Mouse (Mus musculus) midbrain, postnatal 0 days (tissue): ENCODE results near the gene Them5. TPM values are rescaled to one million over a fixed set of nuclear protein-coding genes. Genes with fewer than 3 reads are reported as not detected.

Experiments
- ATAC-seq: fragments of 200-750 bp; cut with Nextera tagmentation; 2 replicates; pipeline ENCODE4 v1.8.0; 2017; ENCODE audit warnings: moderate number of reproducible peaks, mild to moderate bottlenecking, moderate TSS enrichment, moderate library complexity; ENCODE audit not compliant: low FRiP score
- DNase-seq: peaks from one replicate; pipeline ENCODE4 v3.0.0-alpha.2; 2015; ENCODE audit warnings: low spot score
- H3K27ac ChIP-seq: fragments of 300-500 bp; sonication (generic); 2 replicates; pipeline ENCODE4 v1.5.1; 2014; ENCODE audit warnings: low read depth, mild to moderate bottlenecking, low read length, mixed read lengths
- H3K27me3 ChIP-seq: fragments of 300-500 bp; sonication (generic); 2 replicates; pipeline ENCODE4 v1.6.1; 2014; ENCODE audit warnings: low read length, control low read depth, mixed read lengths; ENCODE audit not compliant: insufficient read depth
- H3K36me3 ChIP-seq: fragments of 300-500 bp; sonication (generic); 2 replicates; pipeline ENCODE4 v1.6.1; 2014; ENCODE audit warnings: low read length, control low read depth, mixed read lengths; ENCODE audit not compliant: insufficient read depth
- H3K4me1 ChIP-seq: fragments of 300-500 bp; sonication (generic); 2 replicates; pipeline ENCODE4 v1.6.1; 2014; ENCODE audit warnings: mild to moderate bottlenecking, control low read depth, antibody characterized with exemption, low read length, mixed read lengths; ENCODE audit not compliant: insufficient read depth
- H3K4me2 ChIP-seq: fragments of 300-500 bp; sonication (generic); 2 replicates; pipeline ENCODE4 v1.6.1; 2014; ENCODE audit warnings: low read depth, mild to moderate bottlenecking, low read length, mixed read lengths; ENCODE audit not compliant: poor library complexity, severe bottlenecking
- H3K4me3 ChIP-seq: fragments of 300-500 bp; sonication (generic); 2 replicates; pipeline ENCODE4 v1.5.1; 2014; ENCODE audit warnings: low read depth, mild to moderate bottlenecking, low read length, moderate library complexity
- H3K9ac ChIP-seq: fragments of 300-500 bp; sonication (generic); replicated peaks from 2 replicates; pipeline ENCODE4 v1.6.1; 2014; ENCODE audit warnings: mild to moderate bottlenecking, low read length, moderate library complexity, mixed read lengths; ENCODE audit not compliant: poor library complexity, severe bottlenecking
- H3K9me3 ChIP-seq: fragments of 300-500 bp; sonication (generic); 2 replicates; pipeline ENCODE4 v1.6.1; 2016; ENCODE audit warnings: low read length, control low read depth
- CTCF ChIP-seq: IDR thresholded peaks from 2 replicates; pipeline ENCODE4 v1.5.1; 2016; ENCODE audit warnings: antibody characterized with exemption, mild to moderate bottlenecking
- WGBS: fragments of 180-500 bp; shearing (Covaris S2); extraction: QIAGEN DNeasy Blood & Tissue Kit; methylation state at CpG from one replicate; pipeline ENCODE4 v1.1.7; 2014; 5-methylcytosine and 5-hydroxymethylcytosine counted together
- polyA plus RNA-seq: library from polyadenylated mRNA; unstranded; fragments of >200 nt; fragmentation: Nextera tagmentation; extraction: Ambion mirVana; gene quantifications from 2 replicates; pipeline ENCODE4 v1.2.1, GENCODE M21; 2015
- total RNA-seq: library from RNA; depleted of rRNA; stranded (reverse); fragments of >200 nt; gene quantifications from 2 replicates; pipeline ENCODE4 v1.2.3, GENCODE M21; 2014; rRNA removed

Them5 gene
- total and polyA plus RNA-seq, 2 experiments from 2014 or later = 0.16 TPM; not detected in 1

DNA sequence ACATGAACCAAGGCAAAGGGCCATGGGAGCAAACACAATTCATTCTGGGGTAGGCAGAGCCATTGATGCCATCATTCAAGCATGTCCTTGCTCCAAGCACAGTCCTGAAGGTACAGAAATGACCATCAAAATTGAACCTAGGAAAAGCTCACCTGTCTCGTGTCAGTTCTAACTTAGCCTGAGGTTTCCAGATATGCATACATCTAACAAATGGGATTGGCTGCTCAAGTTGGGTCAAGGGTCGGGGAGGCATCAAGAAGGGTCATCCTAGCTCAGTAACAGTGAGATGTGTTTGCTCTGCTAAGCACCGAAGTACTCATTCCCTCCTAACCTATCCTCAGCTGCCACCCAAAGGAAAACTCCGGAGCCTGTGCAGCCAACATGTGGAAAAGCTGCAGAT, 55.0 kb downstream of the Them5 start:
- H3K9me3 ChIP-seq = no peaks in the 10 kb centered on the region
- no peaks in the 10 kb centered on the region; the same call in 1 of the 2 replicates for H3K4me1 ChIP-seq
- no peaks in the 10 kb centered on the region for H3K36me3 ChIP-seq
- no peak overlapping the region for H3K4me2 ChIP-seq
- H3K4me3 ChIP-seq = no peak overlapping the region
- H3K9ac ChIP-seq = no peak overlapping the region
- H3K27ac ChIP-seq = no peak overlapping the region
- DNase-seq (no peak), ATAC-seq (no peak)
- no peaks in the 10 kb centered on the region; the same call in none of the 2 replicates for H3K27me3 ChIP-seq
- no peak for TF ChIP-seq CTCF
- 96% methylated on average over 4 of the region's 4 CpGs for WGBS

Other genes with a start within 250 kb of the Them5 start
- not detected in 2 replicates for gene Gm10696, start 163.9 kb upstream of the Them5 start, total RNA-seq
- not detected in 2 replicates for gene Gm10696, start 163.9 kb upstream of the Them5 start, polyA plus RNA-seq
- gene Gm5286, start 145.4 kb upstream of the Them5 start, total RNA-seq = not detected in 2 replicates
- gene Gm5286, start 145.4 kb upstream of the Them5 start, polyA plus RNA-seq = not detected in 2 replicates
- not detected in 2 replicates for gene Gm4778, start 78.1 kb upstream of the Them5 start, total RNA-seq
- gene Gm4778, start 78.1 kb upstream of the Them5 start, polyA plus RNA-seq = not detected in 2 replicates
- gene Them4, start 32.0 kb upstream of the Them5 start, total RNA-seq = 28.7 and 32.7 TPM in 2 replicates
- 72.9 and 73.0 TPM in 2 replicates for gene Them4, start 32.0 kb upstream of the Them5 start, polyA plus RNA-seq
- gene C2cd4d, start 20.3 kb downstream of the Them5 start, total RNA-seq = 1.7 and 2.8 TPM in 2 replicates
- gene C2cd4d, start 20.3 kb downstream of the Them5 start, polyA plus RNA-seq = 1.7 and 2.2 TPM in 2 replicates
- gene Rorc, start 30.7 kb downstream of the Them5 start, total RNA-seq = 0.42 and 0.60 TPM in 2 replicates
- 0.12 and 0.25 TPM in 2 replicates for gene Rorc, start 30.7 kb downstream of the Them5 start, polyA plus RNA-seq
- gene Lingo4, start 56.4 kb downstream of the Them5 start, total RNA-seq = 1.6 and 1.8 TPM in 2 replicates
- 1.5 TPM in 2 replicates for gene Lingo4, start 56.4 kb downstream of the Them5 start, polyA plus RNA-seq
- gene Tdrkh, start 71.2 kb downstream of the Them5 start, total RNA-seq = 12.0 and 18.5 TPM in 2 replicates
- 39.5 and 40.3 TPM in 2 replicates for gene Tdrkh, start 71.2 kb downstream of the Them5 start, polyA plus RNA-seq
- 52.5 and 56.8 TPM in 2 replicates for gene Mrpl9, start 101.2 kb downstream of the Them5 start, total RNA-seq
- gene Mrpl9, start 101.2 kb downstream of the Them5 start, polyA plus RNA-seq = 56.1 and 58.7 TPM in 2 replicates
- gene Oaz3, start 101.8 kb downstream of the Them5 start, total RNA-seq = not detected in 2 replicates
- 0.68 and 1.1 TPM in 2 replicates for gene Oaz3, start 101.8 kb downstream of the Them5 start, polyA plus RNA-seq
- gene Celf3, start 136.2 kb downstream of the Them5 start, total RNA-seq = 203 and 205 TPM in 2 replicates
- gene Celf3, start 136.2 kb downstream of the Them5 start, polyA plus RNA-seq = 187 and 219 TPM in 2 replicates
- gene Riiad1, start 138.2 kb downstream of the Them5 start, total RNA-seq = 6.6 and 6.7 TPM in 2 replicates
- gene Riiad1, start 138.2 kb downstream of the Them5 start, polyA plus RNA-seq = 19.4 and 23.3 TPM in 2 replicates
- gene Snx27, start 240.6 kb downstream of the Them5 start, total RNA-seq = 67.9 and 87.7 TPM in 2 replicates
- gene Snx27, start 240.6 kb downstream of the Them5 start, polyA plus RNA-seq = 81.7 and 84.4 TPM in 2 replicates